Mouse (Mus musculus) heart, embryonic 12.5 days (tissue): ENCODE measurements around the gene Yipf3. TPM values are rescaled to one million over a fixed set of nuclear protein-coding genes. Genes with fewer than 3 reads are reported as not detected.

Source experiments
- ATAC-seq: fragments of 200-750 bp; cut with Nextera tagmentation; 2 replicates; pipeline ENCODE4 v1.8.0; 2017; ENCODE audit warnings: moderate TSS enrichment, moderate library complexity; ENCODE audit not compliant: insufficient number of reproducible peaks, low FRiP score
- H3K27ac ChIP-seq: fragments of 300-500 bp; sonication (generic); 2 replicates; pipeline ENCODE4 v1.5.1; 2016; ENCODE audit warnings: mild to moderate bottlenecking, moderate library complexity; ENCODE audit not compliant: poor library complexity, severe bottlenecking
- H3K27me3 ChIP-seq: fragments of 300-500 bp; sonication (generic); replicated peaks from 2 replicates; pipeline ENCODE4 v1.6.1; 2016; ENCODE audit warnings: mild to moderate bottlenecking, moderate library complexity
- H3K36me3 ChIP-seq: fragments of 300-500 bp; sonication (generic); 2 replicates; pipeline ENCODE4 v1.6.1; 2016; ENCODE audit warnings: mild to moderate bottlenecking, moderate library complexity
- H3K4me1 ChIP-seq: fragments of 300-500 bp; sonication (generic); replicated peaks from 2 replicates; pipeline ENCODE4 v1.6.1; 2016; ENCODE audit warnings: mild to moderate bottlenecking
- H3K4me2 ChIP-seq: fragments of 300-500 bp; sonication (generic); 2 replicates; pipeline ENCODE4 v1.6.1; 2016; ENCODE audit warnings: mild to moderate bottlenecking, moderate library complexity
- H3K4me3 ChIP-seq: fragments of 300-500 bp; sonication (generic); 2 replicates; pipeline ENCODE4 v1.5.1; 2016; ENCODE audit warnings: mild to moderate bottlenecking
- H3K9ac ChIP-seq: fragments of 300-500 bp; sonication (generic); 2 replicates; pipeline ENCODE4 v1.6.1; 2016; ENCODE audit warnings: mild to moderate bottlenecking, moderate library complexity
- H3K9me3 ChIP-seq: fragments of 300-500 bp; sonication (generic); replicated peaks from 2 replicates; pipeline ENCODE4 v1.6.1; 2016; ENCODE audit warnings: mild to moderate bottlenecking, moderate library complexity
- WGBS: fragments of 180-500 bp; shearing (Covaris S2); methylation state at CpG from one replicate; pipeline ENCODE4 v1.1.7; 2016; 5-methylcytosine and 5-hydroxymethylcytosine counted together
- polyA plus RNA-seq: library from polyadenylated mRNA; unstranded; fragments of >200 nt; fragmentation: Nextera tagmentation; extraction: Ambion mirVana; gene quantifications from 2 replicates; pipeline ENCODE4 v1.2.1, GENCODE M21; 2016

The Yipf3 gene
- 66.6 and 72.0 TPM in 2 replicates for polyA plus RNA-seq

DNA sequence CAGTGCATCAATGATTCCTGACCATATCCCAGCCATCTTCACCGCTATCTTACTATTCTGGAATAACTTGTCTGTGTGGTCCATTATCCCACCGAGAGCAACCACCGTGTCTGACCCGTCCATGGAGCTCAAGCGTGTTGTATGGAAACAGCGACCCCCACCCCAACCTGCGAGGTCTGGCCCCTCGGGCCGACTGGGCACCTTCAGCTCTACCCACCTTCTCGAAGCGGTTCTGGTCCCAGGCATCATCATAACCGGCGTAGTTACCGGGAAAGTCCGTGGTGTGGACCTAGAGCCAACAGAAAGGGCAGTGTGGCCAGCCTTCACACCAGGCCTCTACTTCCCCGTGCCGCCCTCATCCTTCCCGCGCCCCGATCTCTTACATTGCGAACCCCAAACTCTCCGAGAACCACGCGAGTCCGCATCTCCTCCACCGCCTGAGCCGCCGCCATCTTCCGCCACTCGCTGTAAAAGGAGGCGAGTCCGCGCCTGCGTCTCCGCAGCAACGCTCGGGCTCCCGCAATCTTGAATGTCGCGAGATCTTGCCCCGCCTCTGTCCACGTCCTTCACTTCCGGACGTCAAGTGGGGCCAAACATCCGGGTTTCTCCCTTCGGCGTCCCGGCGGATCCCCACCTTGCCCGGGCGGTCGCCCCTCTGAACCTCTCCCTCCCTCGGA, at the start of gene Yipf3, which contains the start of gene Polr1c:
TSS of gene Yipf3 (plus strand) at position 569 of the 677 bp plus-strand sequence.
TSS of gene Polr1c (minus strand) at position 543 of the 677 bp plus-strand sequence.
- peak; percentile 90 for ATAC-seq
- peak within 1 kb of the TSS; percentile 58 for H3K27ac ChIP-seq
- peak within 1 kb of the TSS; percentile 83 for H3K4me3 ChIP-seq
- WGBS, result under 1% methylated on average over 53 of the region's 53 CpGs
- peaks cover 72% of the 10 kb centered on the region for H3K36me3 ChIP-seq
- peaks cover 20% of the 10 kb centered on the region for H3K4me1 ChIP-seq
- H3K9me3 ChIP-seq, result no peaks in the 10 kb centered on the region
- no peaks in the 10 kb centered on the region for H3K27me3 ChIP-seq
- peak within 1 kb of the TSS; percentile 96 for H3K9ac ChIP-seq
- peak within 1 kb of the TSS; percentile 86 for H3K4me2 ChIP-seq

- H3K36me3 ChIP-seq, result peaks cover 33% of the 10 kb centered on the region
Observed at GRCm38 (mm10) chr17:46201151-46201550, 46.7 kb upstream of the Yipf3 start.

DNA sequence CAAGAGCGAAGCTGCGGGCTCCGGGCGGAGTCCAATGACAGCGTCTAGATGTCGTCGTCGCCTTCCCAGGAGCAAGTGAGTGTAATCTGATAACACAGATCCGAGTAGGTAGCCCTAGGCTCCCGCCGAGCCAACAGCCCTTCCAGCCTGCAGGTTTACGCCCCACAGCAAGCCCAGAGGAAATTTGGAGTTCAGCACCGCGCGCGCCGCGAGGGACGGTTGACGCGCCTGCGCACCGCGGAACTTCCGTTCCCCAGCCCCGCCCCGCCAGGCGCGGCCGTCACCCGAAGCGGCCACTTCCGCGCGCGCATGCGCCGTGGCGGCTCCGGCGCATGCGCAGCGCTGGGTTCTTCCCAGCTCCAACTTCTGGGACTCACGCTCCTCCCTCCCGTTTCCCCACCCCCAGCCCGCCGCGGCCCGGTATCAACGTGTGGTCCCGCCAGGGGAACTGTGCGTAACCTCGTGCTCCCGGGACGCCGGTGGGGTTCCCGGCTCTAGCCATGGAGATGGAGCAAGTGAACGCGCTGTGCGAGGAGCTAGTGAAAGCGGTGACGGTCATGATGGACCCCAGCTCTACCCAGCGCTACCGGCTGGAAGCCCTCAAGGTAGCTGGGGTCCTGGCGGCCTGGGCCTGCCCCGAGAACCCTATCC, 45.3 kb upstream of the Yipf3 start, which contains the start of the genes Polh and Xpo5:
TSS of gene Polh (minus strand) at position 225 of the 651 bp plus-strand sequence.
TSS of gene Xpo5 (plus strand) at position 362 of the 651 bp plus-strand sequence.
- Histone ChIP-seq H3K9me3 (no peaks in the 10 kb centered on the region), H3K4me1 (peaks cover 13% of the 10 kb centered on the region), H3K9ac (peak within 1 kb of the TSS; percentile 94), H3K4me2 (peak within 1 kb of the TSS; percentile 80), H3K4me3 (peak within 1 kb of the TSS; percentile 96), H3K27ac (peak within 1 kb of the TSS; percentile 92), H3K27me3 (no peaks in the 10 kb centered on the region), H3K36me3 (peaks cover 33% of the 10 kb centered on the region)
- peak; percentile 94 for ATAC-seq
- under 1% methylated on average over 66 of the region's 66 CpGs for WGBS

More at GRCm38 (mm10) chr17:46201151-46201550, 46.7 kb upstream of the Yipf3 start:
- Histone ChIP-seq H3K4me1 (peaks cover 13% of the 10 kb centered on the region), H3K4me3 (peak overlapping the region; percentile 28; the same call in 1 of the 2 replicates), H3K9me3 (no peaks in the 10 kb centered on the region), H3K27ac (no peak overlapping the region), H3K27me3 (no peaks in the 10 kb centered on the region), H3K9ac (no peak overlapping the region; the same call in 1 of the 2 replicates), H3K4me2 (peak overlapping the region; percentile 80)
- WGBS, result 64% methylated on average over 6 of the region's 6 CpGs
- ATAC-seq, result no peak

GRCm38 (mm10) chr17:46203078-46203477, 44.8 kb upstream of the Yipf3 start:
- H3K9me3 ChIP-seq, result no peaks in the 10 kb centered on the region
- peaks cover 33% of the 10 kb centered on the region for H3K36me3 ChIP-seq
- H3K27me3 ChIP-seq, result no peaks in the 10 kb centered on the region
- H3K27ac ChIP-seq, result peak overlapping the region; percentile 92
- H3K9ac ChIP-seq, result peak overlapping the region; percentile 94
- WGBS, result under 1% methylated on average over 20 of the region's 20 CpGs
- H3K4me1 ChIP-seq, result peaks cover 13% of the 10 kb centered on the region
- peak; percentile 39; the same call in 1 of the 2 replicates for ATAC-seq
- H3K4me3 ChIP-seq, result peak overlapping the region; percentile 96
- H3K4me2 ChIP-seq, result peak overlapping the region; percentile 80

GRCm38 (mm10) chr17:46206676-46207075, 41.2 kb upstream of the Yipf3 start:
- H3K27me3 ChIP-seq, result no peaks in the 10 kb centered on the region
- no peak overlapping the region for H3K9ac ChIP-seq
- no peak for ATAC-seq
- peaks cover 11% of the 10 kb centered on the region for H3K4me1 ChIP-seq
- H3K9me3 ChIP-seq, result no peaks in the 10 kb centered on the region
- H3K36me3 ChIP-seq, result peaks cover 62% of the 10 kb centered on the region
- H3K4me2 ChIP-seq, result no peak overlapping the region
- no peak overlapping the region for H3K27ac ChIP-seq
- no peak overlapping the region for H3K4me3 ChIP-seq

- Histone ChIP-seq H3K4me3 (no peak overlapping the region), H3K4me2 (no peak overlapping the region), H3K27me3 (no peaks in the 10 kb centered on the region), H3K9me3 (no peaks in the 10 kb centered on the region), H3K27ac (no peak overlapping the region), H3K9ac (no peak overlapping the region), H3K4me1 (no peaks in the 10 kb centered on the region), H3K36me3 (peaks cover 92% of the 10 kb centered on the region)
- WGBS, result 87% methylated on average over 3 of the region's 3 CpGs
- ATAC-seq, result no peak
Observed at GRCm38 (mm10) chr17:46210550-46210949, 37.3 kb upstream of the Yipf3 start.

- H3K4me3 ChIP-seq, result no peak overlapping the region
- 87% methylated on average over 3 of the region's 3 CpGs for WGBS
- no peak overlapping the region for H3K27ac ChIP-seq
- no peak overlapping the region for H3K9ac ChIP-seq
- no peak for ATAC-seq
- H3K27me3 ChIP-seq, result no peaks in the 10 kb centered on the region
- H3K4me2 ChIP-seq, result no peak overlapping the region
- peaks cover 98% of the 10 kb centered on the region for H3K36me3 ChIP-seq
- no peaks in the 10 kb centered on the region for H3K9me3 ChIP-seq
- no peaks in the 10 kb centered on the region for H3K4me1 ChIP-seq
Observed at GRCm38 (mm10) chr17:46221601-46222000, 26.3 kb upstream of the Yipf3 start.

DNA sequence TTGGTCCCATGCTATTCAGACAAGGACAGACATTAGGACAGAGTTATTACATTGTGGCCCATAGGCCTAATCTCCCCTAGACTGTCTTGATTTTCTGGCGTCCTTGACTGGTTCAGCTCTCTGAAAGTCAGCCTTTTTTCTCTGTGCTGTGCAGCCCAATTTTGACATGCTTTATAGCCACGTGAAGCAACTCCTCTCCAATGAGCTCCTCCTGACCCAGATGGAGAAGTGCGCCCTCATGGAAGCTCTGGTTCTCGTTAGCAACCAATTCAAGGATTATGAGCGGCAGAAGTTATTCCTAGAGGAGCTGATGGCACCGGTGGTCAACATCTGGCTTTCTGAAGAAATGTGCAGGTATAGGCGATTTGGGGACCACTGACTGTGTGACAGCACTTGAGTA, 20.3 kb upstream of the Yipf3 start:
- no peak overlapping the region for H3K27ac ChIP-seq
- H3K36me3 ChIP-seq, result peaks cover 96% of the 10 kb centered on the region
- H3K27me3 ChIP-seq, result no peaks in the 10 kb centered on the region
- H3K9me3 ChIP-seq, result no peaks in the 10 kb centered on the region
- WGBS, result 90% methylated on average over 7 of the region's 7 CpGs
- H3K9ac ChIP-seq, result no peak overlapping the region
- ATAC-seq, result no peak
- H3K4me1 ChIP-seq, result no peaks in the 10 kb centered on the region
- no peak overlapping the region for H3K4me2 ChIP-seq
- no peak overlapping the region for H3K4me3 ChIP-seq

- 67% methylated on average over 1 of the region's 1 CpGs for WGBS
- no peak for ATAC-seq
- no peak overlapping the region for H3K27ac ChIP-seq
Observed at GRCm38 (mm10) chr17:46236067-46236466, 11.8 kb upstream of the Yipf3 start.

DNA sequence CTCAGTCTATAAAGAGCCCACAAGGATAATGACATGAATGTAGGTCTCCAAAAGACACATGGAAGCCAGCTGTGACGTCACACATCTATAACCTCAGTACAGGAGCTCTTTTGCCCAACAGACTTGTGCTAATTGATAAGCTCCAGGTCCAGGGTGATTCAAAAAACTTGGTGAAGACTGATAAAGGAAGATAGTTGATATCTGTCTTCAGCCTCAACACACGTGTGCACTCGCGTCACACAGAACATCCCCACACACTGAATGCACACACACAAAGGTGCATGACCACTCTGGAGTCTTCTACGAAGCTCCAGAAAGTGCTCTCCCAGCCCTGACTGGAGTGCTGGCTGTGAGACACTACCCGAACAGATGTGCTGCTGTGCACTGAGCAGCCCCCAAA, 10.8 kb upstream of the Yipf3 start:
- H3K4me1 ChIP-seq, result peaks cover 16% of the 10 kb centered on the region
- no peak overlapping the region for H3K9ac ChIP-seq
- 72% methylated on average over 6 of the region's 6 CpGs for WGBS
- ATAC-seq, result no peak
- H3K9me3 ChIP-seq, result no peaks in the 10 kb centered on the region
- H3K27me3 ChIP-seq, result peaks cover 14% of the 10 kb centered on the region; the same call in 1 of the 2 replicates
- H3K4me3 ChIP-seq, result no peak overlapping the region
- no peak overlapping the region for H3K27ac ChIP-seq
- H3K36me3 ChIP-seq, result peaks cover 90% of the 10 kb centered on the region
- H3K4me2 ChIP-seq, result no peak overlapping the region

More at GRCm38 (mm10) chr17:46236067-46236466, 11.8 kb upstream of the Yipf3 start:
- Histone ChIP-seq H3K27me3 (peaks cover 11% of the 10 kb centered on the region; the same call in 1 of the 2 replicates), H3K9me3 (no peaks in the 10 kb centered on the region), H3K9ac (no peak overlapping the region), H3K36me3 (peaks cover 88% of the 10 kb centered on the region), H3K4me3 (no peak overlapping the region), H3K4me1 (peaks cover 16% of the 10 kb centered on the region), H3K4me2 (no peak overlapping the region)

GRCm38 (mm10) chr17:46237480-46237879, 10.4 kb upstream of the Yipf3 start:
- Histone ChIP-seq H3K4me2 (no peak overlapping the region), H3K27ac (no peak overlapping the region), H3K4me1 (peaks cover 16% of the 10 kb centered on the region), H3K9ac (no peak overlapping the region), H3K4me3 (no peak overlapping the region), H3K27me3 (peaks cover 18% of the 10 kb centered on the region; the same call in 1 of the 2 replicates), H3K9me3 (no peaks in the 10 kb centered on the region), H3K36me3 (peaks cover 91% of the 10 kb centered on the region)
- no peak for ATAC-seq
- 63% methylated on average over 5 of the region's 5 CpGs for WGBS
